Mouse (Mus musculus) retina, embryonic 14.5 days (tissue): ENCODE data around the gene Ces4a.
A peak's percentile ranks its signal among the peaks of the same experiment; 100 is the strongest.
"Not testable (repeated sequence)": the region's sequence is repeated elsewhere in the genome, so short reads cannot be mapped to it uniquely, and the experiment has no call there.

Experiments used
- DNase-seq: peaks from one replicate; pipeline ENCODE4 v3.0.0-alpha.2; 2015; ENCODE audit warnings: low spot score

Gene Ces4a

DNA sequence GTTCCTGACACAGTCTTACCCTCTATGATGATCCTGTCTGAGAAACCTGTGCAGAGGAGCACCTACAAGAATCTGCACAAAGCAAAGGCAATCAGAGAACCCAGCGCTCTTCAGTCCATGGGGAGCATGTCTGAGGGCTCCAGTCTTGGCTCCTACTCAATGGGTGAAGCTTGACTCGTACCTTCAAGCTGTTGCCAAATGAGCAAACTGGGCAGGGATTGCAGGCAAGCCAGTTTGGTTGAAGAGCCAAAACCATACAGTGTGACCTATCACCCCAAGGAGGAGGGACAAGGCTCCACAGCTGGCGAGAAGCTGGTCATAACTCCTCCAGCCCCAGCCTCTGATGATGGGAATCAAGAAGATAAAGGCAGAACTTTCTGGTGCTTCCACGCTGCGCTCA, at the start of gene Ces4a:
Gene Ces4a, plus strand, starts transcription at position 292 of the 400 bp plus-strand sequence.
- DNase-seq = no peak

DNA sequence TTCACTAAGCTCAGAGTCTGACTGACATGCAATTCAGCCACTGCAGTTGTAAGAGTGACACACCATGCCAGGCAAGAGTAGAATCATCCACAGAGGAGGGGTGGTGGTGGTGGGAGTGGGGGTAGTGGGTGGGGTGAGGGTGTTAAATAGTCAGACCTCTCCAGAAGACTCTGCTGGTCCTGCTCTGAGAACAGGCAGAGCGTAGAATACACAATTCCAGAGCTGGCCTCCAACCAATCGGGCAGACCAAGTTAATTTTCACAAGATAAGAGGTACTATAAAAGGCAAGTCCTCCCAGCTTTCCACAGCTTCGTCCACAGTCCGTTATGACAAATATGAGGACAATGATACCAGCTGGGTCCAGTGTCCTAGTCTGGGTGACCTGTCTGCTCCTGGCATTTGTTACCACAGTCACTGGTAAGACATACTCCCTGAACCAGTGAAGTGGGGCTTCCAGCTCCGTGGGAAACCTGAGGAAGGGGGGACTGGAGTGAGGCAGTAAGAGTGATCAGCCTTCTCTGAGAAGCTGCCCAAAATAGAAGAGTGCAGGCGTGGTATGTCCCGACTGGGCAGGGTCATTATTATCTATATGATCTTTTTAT, 48.0 kb upstream of the Ces4a start, which contains the start of gene Ces3b:
Gene Ces3b, plus strand, starts transcription at position 305 of the 602 bp plus-strand sequence.
- DNase-seq = no peak

DNA sequence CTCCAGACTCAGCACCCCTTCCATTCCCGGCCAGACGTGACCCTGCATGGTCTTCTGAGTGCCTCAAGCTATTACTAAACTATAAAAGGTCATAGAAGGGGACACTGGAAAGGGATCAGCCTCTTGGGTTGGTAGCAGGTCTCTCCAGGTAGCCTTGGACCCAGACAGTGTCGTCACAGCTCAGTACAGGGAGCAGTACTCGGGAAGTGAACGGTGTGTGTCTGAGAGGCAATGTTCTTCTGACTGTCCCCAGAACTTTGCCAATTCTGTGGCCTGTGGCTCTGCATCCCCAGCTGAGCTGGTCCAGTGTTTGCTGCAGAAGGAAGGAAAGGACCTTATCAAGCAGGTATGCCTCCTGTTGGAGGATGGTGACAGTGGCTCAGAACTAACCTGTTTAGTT, 43.4 kb upstream of the Ces4a start:
- DNase-seq = not testable (repeated sequence)

DNA sequence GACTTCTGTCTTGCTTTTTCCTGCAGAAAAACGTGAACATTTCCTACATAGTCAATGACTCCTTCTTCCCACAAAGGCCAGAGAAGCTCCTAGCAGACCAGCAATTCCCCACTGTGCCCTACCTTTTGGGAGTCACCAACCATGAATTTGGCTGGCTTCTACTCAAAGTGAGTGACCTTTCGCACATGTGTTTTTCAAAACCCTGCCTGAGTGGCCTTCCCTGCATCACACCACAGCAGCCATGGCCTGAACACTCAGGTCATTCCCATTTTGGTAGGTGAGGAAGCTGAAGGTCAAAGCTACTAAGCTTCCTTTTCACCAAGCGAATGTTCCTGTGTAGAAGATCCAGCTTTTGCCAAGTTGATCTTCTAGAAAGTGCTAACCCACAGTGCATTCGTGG, 43.0 kb upstream of the Ces4a start:
- no peak for DNase-seq

DNA sequence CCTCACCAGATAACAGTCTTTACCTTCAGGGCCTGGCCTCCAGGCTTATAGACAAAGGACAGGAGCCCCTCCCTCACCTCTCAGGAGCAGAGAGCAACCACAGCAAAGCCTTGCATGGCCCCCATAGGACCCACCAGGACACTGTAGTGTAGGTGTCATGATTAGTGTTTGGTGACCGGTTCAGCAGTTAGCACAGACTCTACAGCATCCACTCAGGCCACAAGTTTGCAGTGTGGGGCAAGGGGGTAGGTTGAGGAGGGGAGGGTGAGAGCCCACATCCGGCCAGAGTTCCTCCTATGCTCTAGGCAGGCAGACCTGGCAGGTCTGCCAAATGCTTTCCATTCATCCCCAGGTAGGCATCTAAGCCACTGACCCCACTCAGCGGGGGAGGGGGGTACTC, 37.6 kb upstream of the Ces4a start:
- no peak for DNase-seq

DNA sequence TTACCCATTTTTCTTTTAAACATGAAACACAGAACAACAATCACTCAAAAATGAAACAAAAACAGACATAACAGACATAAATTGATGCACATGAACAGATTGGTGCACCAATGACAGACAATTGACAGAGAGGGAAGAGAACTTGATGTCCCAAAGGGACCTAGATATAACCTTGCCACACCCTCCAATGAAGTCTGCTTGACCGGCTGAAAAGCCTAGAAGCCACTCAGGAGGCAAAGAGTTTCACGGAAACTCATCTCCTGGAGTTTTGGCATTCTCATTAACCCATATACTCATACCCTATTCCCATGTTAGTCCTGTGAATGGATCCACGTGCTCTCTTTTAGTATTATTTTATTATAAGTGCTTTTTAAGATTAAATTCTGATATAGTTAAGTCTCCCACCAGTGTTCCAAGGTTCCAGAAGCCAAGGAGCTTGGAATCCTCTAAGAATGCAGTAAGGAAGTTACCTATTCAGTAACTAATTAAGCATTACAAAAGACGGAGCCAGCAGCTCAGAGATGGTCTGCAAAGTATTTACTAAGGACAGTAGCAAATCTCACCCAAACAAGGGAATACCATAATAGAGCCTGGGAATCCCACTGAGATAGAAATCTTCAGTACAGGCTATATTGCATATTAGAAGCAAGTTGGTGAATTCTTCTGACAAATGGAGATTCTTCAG, 29.4 kb upstream of the Ces4a start:
- DNase-seq = not testable (repeated sequence)

DNA sequence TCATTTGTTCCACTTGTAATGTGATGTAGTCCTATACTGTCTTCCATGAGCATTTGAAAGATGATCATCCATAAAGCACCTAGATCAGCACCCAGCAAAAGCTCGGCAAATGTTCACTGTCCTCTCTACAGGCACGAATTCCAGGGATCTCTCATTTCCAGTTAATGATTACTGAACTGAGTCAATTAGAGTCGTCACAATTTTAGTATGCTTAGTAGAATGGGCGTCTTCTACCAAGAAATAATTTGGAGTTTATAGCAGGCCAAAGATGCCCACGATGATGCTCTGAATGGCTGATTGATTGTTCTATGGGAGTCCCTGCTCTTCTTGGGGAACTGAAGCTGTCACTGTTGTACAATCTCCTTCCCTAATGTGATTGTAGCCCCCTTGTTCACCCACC, 27.9 kb upstream of the Ces4a start:
- not testable (repeated sequence) for DNase-seq

DNA sequence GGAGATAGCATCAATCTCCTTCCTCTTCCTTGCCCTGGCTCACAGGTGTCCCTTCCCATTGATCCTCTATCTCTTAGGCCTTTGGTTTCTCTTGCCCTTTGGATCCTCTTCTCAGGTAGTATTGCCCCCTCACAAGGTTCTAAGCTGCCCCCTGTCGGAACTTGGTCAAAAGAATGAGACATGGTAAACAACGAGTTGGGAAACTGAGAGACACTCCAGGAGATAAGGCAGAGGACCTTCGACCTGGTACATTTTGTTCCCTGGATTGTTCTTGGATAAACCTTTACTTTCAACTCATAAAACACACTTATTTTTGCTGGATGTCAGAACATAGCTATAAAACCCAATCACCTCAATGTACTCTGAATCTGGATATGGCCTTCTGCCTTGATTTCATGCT, 27.4 kb upstream of the Ces4a start:
- DNase-seq = no peak

DNA sequence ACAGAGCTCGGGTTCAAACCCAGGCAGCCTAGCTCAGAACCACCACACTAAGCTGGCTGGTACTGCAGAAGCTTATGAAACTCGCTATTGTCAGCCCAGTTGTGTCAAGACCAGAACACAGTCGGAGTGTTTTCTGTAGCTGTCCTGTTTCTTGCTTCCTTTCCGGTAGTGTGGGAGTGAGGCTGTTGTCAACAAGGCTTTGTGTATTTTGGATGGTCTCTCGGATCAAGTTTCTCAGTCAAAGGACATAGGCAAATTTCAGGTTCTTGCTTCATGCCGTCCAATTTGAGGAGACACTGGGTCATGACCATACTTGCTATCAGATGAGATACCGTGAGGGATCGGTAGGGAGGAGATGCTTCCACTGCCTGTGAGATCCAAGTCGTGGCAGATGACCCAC, 1.7 kb upstream of the Ces4a start:
- no peak for DNase-seq

DNA sequence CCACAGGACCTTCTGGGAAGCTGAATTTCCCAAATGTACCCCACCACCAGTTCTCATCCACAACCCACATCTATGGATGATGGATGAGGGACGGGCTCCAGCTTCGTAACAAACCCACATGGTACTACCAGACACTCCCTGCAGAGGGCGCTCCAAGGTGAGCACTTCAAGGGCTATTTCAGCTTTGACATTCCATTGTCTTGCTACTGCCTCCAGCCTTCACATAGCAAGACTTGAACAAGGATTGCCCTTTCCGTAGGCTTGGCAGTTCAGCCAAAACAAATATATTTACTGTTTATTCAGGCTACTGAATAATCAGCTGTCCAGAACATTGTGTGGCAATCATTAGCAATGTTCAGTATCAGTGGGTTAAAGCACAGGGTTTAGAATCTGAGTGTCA, 6.8 kb downstream of the Ces4a start:
- DNase-seq = peak; percentile 73

DNA sequence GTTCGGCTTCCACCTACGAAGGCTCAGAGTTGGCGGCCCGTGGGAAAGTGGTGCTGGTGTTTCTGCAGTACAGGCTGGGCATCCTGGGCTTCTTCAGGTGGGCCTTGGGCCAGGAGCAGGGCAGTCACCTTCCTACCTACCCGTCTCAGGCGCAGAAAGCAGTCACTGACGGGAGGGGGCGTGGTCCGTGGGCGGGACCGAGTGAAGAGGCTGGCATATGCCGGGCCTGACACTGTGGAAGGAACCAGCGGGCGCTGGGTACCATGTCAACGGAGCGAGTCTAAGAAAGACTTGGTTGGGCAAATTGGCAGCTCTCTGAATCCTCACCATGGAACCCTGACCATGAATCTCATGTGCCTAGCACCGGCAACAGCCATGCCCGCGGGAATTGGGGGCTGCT, 10.8 kb downstream of the Ces4a start:
- DNase-seq = no peak

DNA sequence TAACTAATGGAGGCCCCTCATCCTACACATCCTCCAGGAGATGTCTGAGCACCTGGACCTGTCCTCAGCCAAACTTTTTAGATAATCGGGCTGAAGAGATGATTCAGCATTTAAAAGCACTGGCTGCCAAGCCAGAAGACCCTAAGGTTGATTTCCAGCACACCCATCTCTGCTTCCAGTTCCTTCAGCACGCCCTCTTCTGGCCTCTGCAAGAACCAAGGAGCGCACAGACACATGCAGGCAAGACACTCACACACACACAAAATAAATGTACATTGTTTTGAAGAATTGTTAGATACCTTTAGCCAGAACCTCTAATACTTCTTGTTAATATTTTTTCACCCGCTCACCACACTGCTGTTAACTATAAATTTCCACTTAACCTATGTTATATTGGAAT, 20.1 kb downstream of the Ces4a start:
- DNase-seq = no peak

DNA sequence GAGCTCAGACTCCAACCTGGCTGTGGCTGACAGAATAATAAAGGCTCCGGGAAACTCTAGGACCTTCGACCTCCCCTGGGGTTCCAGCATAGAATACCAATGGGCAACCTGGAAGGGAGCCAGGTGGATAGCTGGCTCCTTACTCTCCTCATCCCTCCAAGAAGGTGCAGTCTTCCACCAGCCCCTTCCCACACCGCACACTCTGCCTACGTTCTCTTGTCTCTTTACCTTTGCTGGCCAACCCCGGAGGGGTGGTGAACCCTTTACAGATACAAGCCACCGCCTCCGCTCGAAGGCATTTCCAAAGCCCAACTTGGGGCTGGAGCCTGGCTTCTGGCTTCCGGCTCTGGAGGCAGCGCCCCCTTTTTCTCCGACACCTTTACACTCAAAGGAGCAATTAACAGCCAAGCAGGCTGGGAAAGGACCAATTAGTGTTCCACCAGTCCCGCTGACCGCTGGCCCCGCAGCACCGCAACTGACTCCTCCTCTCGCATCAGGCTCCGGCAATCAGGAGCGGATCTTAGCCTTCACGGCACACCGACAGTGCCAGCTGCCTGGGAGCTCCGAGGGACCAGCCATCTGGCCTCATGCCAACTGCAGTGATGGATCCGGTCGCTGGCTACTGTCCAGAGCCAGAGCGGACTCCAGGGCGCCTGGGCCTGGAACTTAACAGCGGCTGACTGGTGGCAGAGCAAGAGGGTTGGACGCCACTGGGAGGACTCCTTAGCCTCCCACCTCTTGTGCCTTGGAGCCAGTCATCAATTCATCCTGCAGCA, 21.2 kb downstream of the Ces4a start:
- peak; percentile 86 for DNase-seq

DNA sequence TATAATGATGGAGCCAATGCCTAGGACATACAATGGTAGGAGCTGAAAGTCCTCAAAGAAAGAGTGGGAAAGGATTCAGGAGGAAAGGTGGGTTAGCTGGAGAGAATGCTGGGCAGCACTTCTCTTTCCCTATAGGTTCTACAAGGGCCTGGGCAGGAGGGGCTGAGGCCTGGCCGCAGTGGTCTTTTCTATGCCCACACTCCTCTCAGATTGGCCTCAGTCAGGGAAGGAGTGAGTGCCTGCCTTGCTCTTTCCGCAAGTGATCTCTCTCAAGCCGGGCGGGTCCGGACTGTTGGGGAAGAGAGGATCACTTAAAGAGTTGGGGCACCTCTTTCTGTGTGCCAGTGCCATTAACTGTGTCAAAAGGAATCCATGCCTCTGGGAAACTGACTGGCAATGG, 22.7 kb downstream of the Ces4a start:
- no peak for DNase-seq

DNA sequence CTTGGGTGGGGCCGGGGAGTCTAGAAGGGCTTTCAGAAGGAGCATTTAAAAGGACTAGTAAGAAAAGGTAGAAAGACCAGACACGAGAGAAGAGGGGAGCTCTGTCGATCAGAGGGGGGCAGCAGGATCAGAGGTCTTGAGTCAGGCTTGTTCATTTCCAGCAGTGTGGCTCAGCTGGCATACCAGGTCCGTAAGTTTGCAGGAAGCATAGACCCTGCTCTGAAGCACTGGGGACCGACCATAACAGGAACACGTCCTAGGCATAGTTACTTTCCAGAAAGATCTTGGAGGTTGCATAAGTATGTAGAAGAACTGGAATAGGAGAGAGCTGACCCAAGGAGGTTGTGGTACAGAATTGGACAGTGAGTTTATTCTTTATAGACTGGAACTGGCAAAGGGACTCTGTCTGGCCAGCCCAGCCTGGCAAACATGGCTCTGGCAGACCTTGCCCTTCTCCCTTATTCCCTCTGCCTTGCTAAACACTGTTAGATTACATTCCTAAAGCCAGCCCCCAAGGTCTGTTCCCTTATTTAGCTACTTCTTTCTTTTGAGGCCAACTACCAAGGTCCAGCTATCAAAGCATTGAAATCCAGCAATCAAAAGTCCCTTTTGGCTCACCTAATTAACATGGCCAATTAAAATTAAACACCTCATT, 23.6 kb downstream of the Ces4a start:
- no peak for DNase-seq

DNA sequence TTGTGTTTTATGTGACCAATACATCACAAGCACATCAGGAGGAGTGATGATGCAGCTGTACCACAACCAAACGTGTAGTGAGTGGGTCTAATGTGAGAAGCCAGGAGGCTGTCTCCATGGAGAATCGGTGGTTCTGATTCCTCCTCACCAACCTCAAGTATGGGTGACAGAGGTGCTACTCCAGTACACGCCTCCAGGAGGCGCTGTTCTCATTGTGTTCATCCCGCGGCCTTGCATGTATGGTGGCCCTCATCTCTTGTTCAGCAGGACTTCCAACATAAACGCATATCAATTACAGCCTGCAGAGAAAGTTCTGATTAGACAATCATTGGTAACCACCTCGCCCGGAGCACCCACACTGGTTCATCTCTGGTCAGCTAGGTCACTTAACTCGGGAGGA, 26.0 kb downstream of the Ces4a start:
- DNase-seq = peak; percentile 61

DNA sequence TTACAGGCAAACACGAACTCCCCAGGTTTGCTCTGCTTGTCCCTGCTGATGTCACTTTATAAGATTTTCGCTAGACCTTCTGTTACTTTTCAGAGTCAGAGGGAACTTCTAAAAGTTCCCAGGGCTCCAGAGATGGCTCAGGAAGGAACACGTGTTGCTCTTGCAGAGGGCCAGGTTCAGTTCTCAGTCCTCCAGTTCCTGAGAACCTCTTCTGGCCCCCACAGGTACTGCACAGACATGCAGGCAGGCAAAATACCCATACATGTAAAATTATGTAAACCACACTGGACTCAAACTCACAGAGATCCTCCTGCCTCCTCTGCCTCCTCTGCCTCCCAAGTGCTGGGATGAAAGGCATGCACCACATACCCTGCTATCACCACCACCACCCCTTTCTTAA, 26.5 kb downstream of the Ces4a start:
- DNase-seq = no peak

DNA sequence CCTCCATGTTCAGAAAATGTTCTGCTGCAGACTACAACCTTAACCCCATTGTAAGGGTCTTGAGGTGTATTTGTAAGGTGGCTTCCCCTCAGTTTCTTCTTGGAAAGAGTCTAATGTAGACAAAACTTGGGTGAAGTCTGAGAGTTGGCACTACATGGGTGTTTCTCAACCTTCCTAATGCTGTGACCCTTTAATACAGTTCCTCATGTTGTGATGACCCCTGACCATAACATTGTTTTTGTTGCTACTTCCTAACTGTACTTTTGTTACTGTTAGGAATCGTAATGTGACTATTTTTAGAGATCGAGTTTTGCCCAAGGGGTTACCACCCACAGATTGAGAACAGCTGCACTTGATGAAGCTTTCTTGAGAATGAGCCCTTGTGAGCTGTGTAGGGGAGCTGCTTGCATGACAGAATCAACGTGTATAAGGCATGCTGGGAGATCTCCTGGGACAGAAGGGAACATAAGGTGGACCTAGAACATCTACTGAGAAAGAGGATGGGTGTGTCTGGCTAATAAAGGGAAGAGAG, 29.6 kb downstream of the Ces4a start:
- DNase-seq = no peak

DNA sequence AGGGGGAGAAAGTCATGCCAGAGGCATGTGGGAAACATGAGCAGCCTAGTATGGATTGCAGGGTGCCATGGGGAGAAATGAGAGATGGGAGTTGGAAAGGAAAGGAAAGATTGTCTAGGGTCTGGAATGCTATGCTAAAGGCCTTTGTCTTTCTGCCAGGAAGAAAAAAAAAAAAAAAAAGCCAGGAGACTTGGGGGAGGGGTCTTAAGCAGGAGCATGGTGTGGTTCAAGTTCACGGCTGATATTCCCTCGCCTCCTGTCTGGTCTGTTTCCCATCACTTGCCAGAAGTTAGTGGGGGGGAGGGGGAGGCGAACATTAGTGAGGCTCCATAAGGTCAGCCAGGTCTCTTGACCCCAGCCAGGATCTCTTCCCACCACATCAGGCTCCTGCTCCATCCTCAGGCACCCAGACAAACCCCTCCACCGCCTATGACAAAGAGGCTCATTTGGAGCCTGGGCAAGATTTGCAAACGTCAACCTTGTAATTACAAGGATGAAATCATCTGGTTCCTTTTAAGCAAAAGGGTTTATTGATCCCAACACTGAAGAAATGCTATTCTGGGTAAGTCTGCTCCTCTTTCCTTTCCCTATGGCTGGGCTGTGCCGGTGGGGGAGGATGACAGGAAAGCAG, 32.8 kb downstream of the Ces4a start:
- DNase-seq = peak; percentile 29

DNA sequence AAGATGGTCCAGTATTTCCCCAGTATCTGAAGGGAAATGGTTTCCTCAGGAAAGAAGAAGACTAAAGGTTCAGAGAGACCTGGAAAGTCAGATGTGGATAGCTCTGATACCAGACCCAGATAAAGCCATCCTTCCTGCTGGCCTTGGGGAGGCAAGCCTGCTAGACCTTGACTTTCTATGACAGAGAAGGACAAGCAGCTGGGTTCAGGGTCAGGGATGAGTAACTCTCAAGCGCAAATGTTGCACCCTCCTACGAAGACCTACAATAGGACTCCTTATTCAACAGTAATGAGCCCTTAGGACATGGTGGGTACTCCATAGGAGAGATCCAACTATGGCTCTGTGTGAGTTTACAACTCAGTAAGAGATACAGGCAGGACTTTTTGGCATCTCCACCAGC, 33.6 kb downstream of the Ces4a start:
- DNase-seq = no peak

DNA sequence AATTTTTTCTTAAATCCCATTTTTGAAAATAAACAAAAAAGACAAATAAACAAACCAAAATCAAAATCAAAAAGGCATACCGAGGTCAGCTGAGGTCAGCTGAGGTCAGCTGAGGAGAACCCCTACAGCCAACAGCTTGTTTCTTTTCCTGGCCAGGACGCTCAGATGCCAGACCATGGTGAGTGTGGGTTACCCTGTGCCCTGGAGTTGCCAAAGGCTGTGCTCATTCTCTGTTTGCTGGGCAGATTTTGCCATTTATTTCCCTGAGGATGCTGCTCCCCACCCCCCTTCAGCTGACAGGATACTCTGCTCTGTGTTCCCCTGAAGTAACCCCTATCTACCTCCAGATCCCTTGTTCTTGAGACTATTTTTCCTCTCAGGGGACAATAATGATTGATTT, 35.5 kb downstream of the Ces4a start:
- DNase-seq = no peak

DNA sequence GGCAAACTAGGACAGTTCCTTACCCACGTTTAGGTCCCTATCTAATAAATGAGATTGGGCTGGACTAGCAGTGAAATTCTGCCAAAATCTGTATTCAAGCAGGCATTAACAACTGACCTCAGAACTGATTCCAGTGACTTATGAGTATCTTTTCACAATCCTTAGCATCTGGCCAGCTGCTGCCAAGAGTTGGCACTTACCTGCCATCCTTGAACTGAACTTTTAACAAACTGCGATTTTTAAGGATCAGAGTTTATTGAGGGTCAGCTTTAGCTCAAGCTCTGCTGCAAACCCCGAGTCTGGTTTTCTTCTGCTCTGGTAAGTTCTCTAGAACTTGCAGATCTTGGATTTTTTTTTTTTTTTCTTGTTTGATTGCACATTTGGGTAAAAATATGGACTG, 38.0 kb downstream of the Ces4a start:
- DNase-seq = no peak
